In genomic region chr5:38157481-38158020, GRCm38 (mm10) we compare ENCODE assay signal across 12 mouse cellular contexts. TPM values are rescaled to one million over a fixed set of nuclear protein-coding genes. Genes with fewer than 3 reads are reported as not detected.
DNase-seq lines count a peak whose midpoint lies in the region; ATAC-seq and TF ChIP-seq lines count a peak whose summit lies in the region.
"Had no signal": no experiment of that assay in that cellular context is flagged by ENCODE, and none has a peak within 500 bp of the region (broad histone marks: within the 10 kb centered on the region; RNA-seq: fewer than 3 reads in every experiment).

No protein-coding gene starts in this region.

- no peaks in the 10 kb centered on the region for H3K9me3 ChIP-seq in forebrain, postnatal 0 days (ENCODE audit: low read length)
- H3K9me3 ChIP-seq in limb, embryonic 15.5 days = no peaks in the 10 kb centered on the region

- H3K4me2 ChIP-seq in forebrain, postnatal 0 days (ENCODE audit: low read depth) = peak overlapping the region; percentile 90
- H3K4me2 ChIP-seq in limb, embryonic 15.5 days = peak overlapping the region; percentile 88

- peak overlapping the region; percentile 100 for H3K9ac ChIP-seq in forebrain, postnatal 0 days
- no peak overlapping the region for H3K9ac ChIP-seq in limb, embryonic 15.5 days

- H3K4me3 ChIP-seq in forebrain, postnatal 0 days (ENCODE audit: low read depth, low read length) = peak overlapping the region; percentile 89
- peak overlapping the region; percentile 76; the same call in 1 of the 2 replicates for H3K4me3 ChIP-seq in limb, embryonic 15.5 days

- H3K27me3 ChIP-seq in forebrain, postnatal 0 days (ENCODE audit: insufficient read depth, low read length) = no peaks in the 10 kb centered on the region
- H3K27me3 ChIP-seq in limb, embryonic 15.5 days = peaks cover 18% of the 10 kb centered on the region

- no peak for TF ChIP-seq POLR2A in brain, embryonic 14.5 days (IDR thresholded peaks at IDR 0.05; ENCODE audit: borderline replicate concordance, extremely low read depth, insufficient read depth, insufficient read length, poor library complexity, severe bottlenecking)

- WGBS in forebrain, postnatal 0 days = 18% methylated on average over 9 of the region's 9 CpGs
- 58% methylated on average over 9 of the region's 9 CpGs for WGBS in limb, embryonic 15.5 days

- peaks cover 45% of the 10 kb centered on the region for H3K4me1 ChIP-seq in forebrain, postnatal 0 days (ENCODE audit: insufficient read depth)
- peaks cover 20% of the 10 kb centered on the region for H3K4me1 ChIP-seq in limb, embryonic 15.5 days

- DNase-seq in brain, embryonic 14.5 days (ENCODE audit: low read depth) = peak; percentile 36
- DNase-seq in cerebellum, postnatal 10 days = peak; percentile 55 to 56
- DNase-seq in forebrain, postnatal 0 days = no peak
- no peak for DNase-seq in urinary bladder, postnatal 36 days (ENCODE audit: low spot score in 2 of 2)
- DNase-seq in layer of hippocampus, adult 18-20 months (ENCODE audit: low spot score in 2 of 2) = no peak
- DNase-seq in left cerebral cortex, adult 11 months (ENCODE audit: low spot score) = no peak
- DNase-seq: adrenal gland, postnatal 10 days; heart, postnatal 10 days; layer of hippocampus, adult 9-11 months; thymus, adult 2 months had no signal

- peak overlapping the region; percentile 99 for H3K27ac ChIP-seq in forebrain, postnatal 0 days (ENCODE audit: low read depth, low read length)
- H3K27ac ChIP-seq in limb, embryonic 15.5 days = no peak overlapping the region
- H3K27ac ChIP-seq: macrophage had no signal

- TF ChIP-seq CTCF in brain, embryonic 14.5 days (IDR thresholded peaks at IDR 0.05; ENCODE audit: borderline replicate concordance, extremely low read depth, insufficient read depth, insufficient read length) = no peak
- TF ChIP-seq CTCF in forebrain, postnatal 0 days (IDR thresholded peaks at IDR 0.05; ENCODE audit: low read depth) = no peak

- ATAC-seq in forebrain, postnatal 0 days = no peak
- ATAC-seq in limb, embryonic 15.5 days (ENCODE audit: insufficient number of reproducible peaks, low FRiP score, low TSS enrichment, low read depth) = no peak

- peaks cover 49% of the 10 kb centered on the region for H3K36me3 ChIP-seq in forebrain, postnatal 0 days (ENCODE audit: insufficient read depth)
- peaks cover 41% of the 10 kb centered on the region for H3K36me3 ChIP-seq in limb, embryonic 15.5 days

RNA-seq across cellular contexts. Expression of gene Nsg1, which starts 2.2 kb away (rescaled TPM):
- 719 and 725 TPM in 2 replicates for polyA plus RNA-seq in brain, embryonic 14.5 days (2012; rRNA removed)
- 1,532 and 1,817 TPM in 2 replicates for total RNA-seq in forebrain, postnatal 0 days (2014; rRNA removed)
- 1,881 and 1,970 TPM in 2 replicates for polyA plus RNA-seq in forebrain, postnatal 0 days (2015; fragmentation: Nextera tagmentation; extraction: Ambion mirVana)
- 96.1 and 102 TPM in 2 replicates for polyA plus RNA-seq in limb, embryonic 15.5 days (2015; fragmentation: Nextera tagmentation; extraction: Ambion mirVana)
- 100 to 1,000 TPM; 425 to 451 TPM for total RNA-seq in layer of hippocampus, adult 18-20 months (2021)
- polyA plus RNA-seq: macrophage had no signal

Comparison
In these comparisons a context has a peak if more than half of its experiments do, and no peak if none do; other contexts are left out.
1. DNase-seq: peak in brain, embryonic 14.5 days (single experiment) and cerebellum, postnatal 10 days (2 of 2); none in forebrain, postnatal 0 days (single experiment), urinary bladder, postnatal 36 days (0 of 2), layer of hippocampus, adult 18-20 months (0 of 2) and left cerebral cortex, adult 11 months (single experiment).